Comparison of ENCODE assay signal across 36 mouse cellular contexts in genomic region chr12:85124751-85125150, GRCm38 (mm10). TPM values are rescaled to one million over a fixed set of nuclear protein-coding genes. Genes with fewer than 3 reads are reported as not detected.
"Had no signal": no experiment of that assay in that cellular context is flagged by ENCODE, and none has a peak within 500 bp of the region (broad histone marks: within the 10 kb centered on the region; RNA-seq: fewer than 3 reads in every experiment).

No protein-coding gene starts in this region.

- ATAC-seq: hindbrain, embryonic 16.5 days; hindbrain, postnatal 0 days; inflammation-experienced regulatory T-cells, adult 6 months; intestine, embryonic 15.5 days; intestine, embryonic 16.5 days; intestine, postnatal 0 days had no signal

- H3K9me3 ChIP-seq: heart, embryonic 12.5 days; heart, embryonic 13.5 days; heart, embryonic 15.5 days; hindbrain, embryonic 10.5 days; hindbrain, embryonic 12.5 days; hindbrain, embryonic 13.5 days; hindbrain, embryonic 15.5 days; intestine, embryonic 15.5 days; kidney, embryonic 15.5 days had no signal

- H3K4me3 ChIP-seq: heart, embryonic 12.5 days; heart, embryonic 13.5 days; heart, embryonic 15.5 days; hindbrain, embryonic 10.5 days; hindbrain, embryonic 12.5 days; hindbrain, embryonic 13.5 days; hindbrain, embryonic 15.5 days; intestine, embryonic 15.5 days; kidney, embryonic 15.5 days; layer of hippocampus, adult 2 months; left cerebral cortex, adult 2 months had no signal

- H3K9ac ChIP-seq: heart, embryonic 12.5 days; heart, embryonic 13.5 days; heart, embryonic 15.5 days; hindbrain, embryonic 12.5 days; hindbrain, embryonic 13.5 days; hindbrain, embryonic 14.5 days; hindbrain, embryonic 15.5 days; intestine, embryonic 15.5 days; kidney, embryonic 15.5 days had no signal

- H3K27ac ChIP-seq: heart, embryonic 13.5 days; heart, embryonic 15.5 days; hindbrain, embryonic 10.5 days; hindbrain, embryonic 12.5 days; hindbrain, embryonic 13.5 days; hindbrain, embryonic 14.5 days; hindbrain, embryonic 15.5 days; hindbrain, postnatal 0 days; intestine, embryonic 15.5 days; kidney, embryonic 15.5 days; kidney, postnatal 0 days; layer of hippocampus, adult 2 months; left cerebral cortex, adult 2 months had no signal

- H3K4me2 ChIP-seq: heart, embryonic 11.5 days; heart, embryonic 12.5 days; heart, embryonic 13.5 days; heart, embryonic 15.5 days; hindbrain, embryonic 12.5 days; hindbrain, embryonic 13.5 days; hindbrain, embryonic 14.5 days; hindbrain, embryonic 15.5 days; intestine, embryonic 15.5 days; kidney, embryonic 15.5 days had no signal

- H3K4me1 ChIP-seq: heart, embryonic 12.5 days; heart, embryonic 13.5 days; hindbrain, embryonic 10.5 days; hindbrain, embryonic 12.5 days; hindbrain, embryonic 13.5 days; hindbrain, embryonic 15.5 days; intestine, embryonic 15.5 days; kidney, embryonic 15.5 days had no signal

- DNase-seq: heart, postnatal 10 days; heart, postnatal 14 days; heart, postnatal 36 days; heart, postnatal 4 days; kidney, adult 11 months; kidney, adult 18-20 months; kidney, adult 2 months; kidney, adult 8-10 months; kidney, adult 9 months; kidney, postnatal 10 days; kidney, postnatal 14 days; kidney, postnatal 25 days; kidney, postnatal 36 days; kidney, postnatal 4 days; layer of hippocampus, adult 9-11 months; layer of hippocampus, postnatal 36 days had no signal

- H3K27me3 ChIP-seq: heart, embryonic 12.5 days; heart, embryonic 13.5 days; heart, embryonic 15.5 days; hindbrain, embryonic 12.5 days; hindbrain, embryonic 13.5 days; hindbrain, embryonic 15.5 days; intestine, embryonic 15.5 days; kidney, embryonic 15.5 days had no signal

RNA-seq across cellular contexts. Expression of gene Rps6kl1, which starts 26.3 kb away (rescaled TPM):
- total RNA-seq: hematopoietic stem cell, adult 5-6 weeks had no signal

RNA-seq across cellular contexts. Expression of gene Pgf, which starts 52.8 kb away (rescaled TPM):
- polyA plus RNA-seq: inflammation-experienced regulatory T-cells, adult 6 months had no signal
